Mouse (Mus musculus) ovary, adult 18-20 months (tissue): ENCODE measurements around the gene Shroom2.
"Not testable (repeated sequence)": the region's sequence is repeated elsewhere in the genome, so short reads cannot be mapped to it uniquely, and the experiment has no call there.

Experiments
- DNase-seq: peaks from one replicate; pipeline ENCODE4 v3.0.0; 2022; ENCODE audit warnings: low spot score, mixed read lengths

The Shroom2 gene

DNA sequence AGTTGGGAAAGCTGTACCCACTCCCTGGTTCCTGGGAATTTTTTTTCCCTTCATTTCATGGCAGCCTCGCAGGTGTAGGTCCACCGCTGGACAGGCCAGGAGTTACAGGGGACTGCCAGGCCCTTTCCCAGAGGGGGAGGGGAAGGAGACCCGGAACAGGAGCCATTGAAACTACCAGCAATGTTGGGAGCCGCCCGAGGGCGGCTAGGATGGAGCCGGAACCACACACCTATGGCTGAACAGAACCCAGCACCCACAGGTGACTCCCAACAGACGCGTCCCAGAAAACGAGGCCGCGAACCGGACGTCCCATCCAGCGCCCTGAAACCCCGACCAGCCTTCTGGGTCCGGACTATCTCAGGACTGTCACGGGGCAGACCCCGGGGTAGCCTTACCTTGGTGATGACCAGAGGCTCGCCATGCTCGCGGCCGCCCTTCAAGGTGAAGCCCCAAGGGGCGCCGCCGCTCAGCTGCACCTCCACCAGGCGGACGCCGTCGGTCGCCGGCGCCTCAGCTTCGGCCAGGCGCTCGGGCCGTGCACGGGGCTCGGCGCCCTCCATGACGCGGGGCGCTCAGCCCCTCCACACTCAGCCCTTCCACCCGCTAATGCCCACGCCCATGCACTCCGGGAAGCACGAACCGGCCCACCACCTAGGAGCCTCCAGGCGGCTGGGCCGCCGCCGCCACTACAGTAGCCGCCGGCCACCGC, at the start of gene Shroom2:
Gene Shroom2, minus strand, starts transcription at position 575 of the 709 bp plus-strand sequence.
- no peak for DNase-seq

- DNase-seq, result no peak
Observed at GRCm38 (mm10) chrX:152818996-152819395, 49.7 kb upstream of the Shroom2 start.

GRCm38 (mm10) chrX:152813339-152813738, 44.1 kb upstream of the Shroom2 start:
- no peak for DNase-seq

- DNase-seq, result no peak
Observed at GRCm38 (mm10) chrX:152805317-152805716, 36.1 kb upstream of the Shroom2 start.

DNA sequence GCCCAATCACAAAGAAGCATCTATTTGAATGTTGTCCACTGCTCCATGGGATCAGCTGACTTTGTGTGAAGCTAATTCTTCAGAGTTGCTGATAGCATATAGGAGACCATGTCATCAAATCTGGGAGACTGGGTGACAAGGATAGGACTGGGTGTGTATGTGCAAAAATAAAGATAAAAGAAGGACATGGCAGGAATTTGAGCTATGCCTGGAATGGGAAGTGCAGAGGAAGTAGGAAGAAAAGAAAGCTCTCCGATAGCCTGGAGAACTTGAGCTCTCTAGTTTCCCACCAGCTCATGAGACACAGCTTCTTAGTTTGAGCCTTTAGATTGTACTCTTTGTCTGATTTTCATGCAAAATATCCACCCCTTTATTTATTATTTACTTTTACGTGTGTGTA, 19.3 kb upstream of the Shroom2 start:
- no peak for DNase-seq

DNA sequence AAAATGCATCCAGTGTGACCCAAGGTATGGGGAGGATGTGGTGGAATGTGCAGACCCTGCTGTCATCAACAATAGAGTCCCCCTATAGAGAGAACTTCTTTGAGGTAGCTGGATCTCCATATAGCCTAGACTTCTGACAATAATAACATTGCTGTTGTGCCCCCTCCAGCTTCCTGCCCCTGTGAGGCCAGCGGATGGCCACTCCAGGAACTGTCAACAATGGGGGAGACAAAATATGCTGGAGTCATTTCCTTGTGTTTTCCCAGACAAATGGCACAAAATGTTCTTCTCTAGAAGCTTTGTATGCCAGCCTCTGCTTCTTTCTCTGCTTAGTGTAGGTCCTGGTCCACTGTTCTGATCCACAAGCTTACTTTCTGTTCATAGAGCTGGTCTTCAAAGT, 18.9 kb upstream of the Shroom2 start:
- no peak for DNase-seq

DNA sequence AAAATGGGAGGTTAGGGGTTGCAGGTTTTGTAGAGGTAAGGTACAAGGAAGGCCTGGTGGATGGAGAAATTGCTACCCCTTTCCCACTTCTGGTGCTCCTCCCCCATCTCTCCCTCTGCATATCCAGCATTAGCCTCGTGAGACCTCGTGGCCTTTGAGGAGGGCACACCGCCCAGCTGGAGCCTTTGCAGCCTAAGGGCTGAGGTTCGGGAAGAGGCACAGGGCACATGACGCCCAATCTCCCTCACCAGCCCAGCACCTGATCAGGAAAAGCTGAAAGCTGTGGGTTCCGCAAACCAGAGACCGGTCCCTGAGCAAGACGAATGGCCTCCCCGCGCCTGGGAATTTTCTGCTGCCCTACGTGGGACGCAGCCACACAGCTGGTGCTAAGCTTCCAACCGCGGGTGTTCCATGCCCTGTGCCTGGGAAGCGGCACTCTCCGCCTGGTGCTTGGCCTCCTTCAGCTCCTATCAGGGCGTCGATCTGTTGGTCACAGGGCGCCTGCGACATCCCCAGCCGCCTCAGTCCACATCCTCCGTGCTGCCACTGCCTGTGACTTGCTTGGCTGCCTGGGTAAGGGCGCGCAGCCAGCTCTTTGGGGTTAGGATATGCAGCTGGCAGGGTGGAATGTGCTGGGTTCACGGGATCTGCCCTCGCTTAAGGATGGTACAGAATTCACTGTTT, 12.6 kb upstream of the Shroom2 start, which contains the start of gene Gpr143:
Gene Gpr143, plus strand, starts transcription at position 202 of the 684 bp plus-strand sequence.
- no peak for DNase-seq

- peak; percentile 61 for DNase-seq
Observed at GRCm38 (mm10) chrX:152769600-152770157, 414 bp upstream of the Shroom2 start.

GRCm38 (mm10) chrX:152764171-152764570, 5.1 kb downstream of the Shroom2 start:
- DNase-seq, result no peak

DNA sequence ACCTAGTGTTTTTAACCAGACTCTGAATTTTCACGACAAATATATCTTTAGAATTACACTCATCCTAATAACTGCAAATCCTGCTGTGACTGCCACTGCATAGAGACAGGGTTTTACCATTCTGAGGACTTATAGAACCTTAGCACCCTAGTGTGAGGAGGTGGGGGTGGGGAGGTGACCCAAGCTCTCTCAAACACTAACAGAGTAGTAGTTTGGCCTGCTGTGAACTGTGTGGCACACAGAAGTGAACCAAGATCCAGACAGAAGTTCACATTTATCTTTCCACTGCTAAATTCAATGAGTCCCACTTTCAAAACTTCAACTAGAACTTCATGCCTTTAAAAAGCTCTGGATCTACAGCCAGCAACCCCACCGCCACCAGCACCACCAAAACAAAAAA, 6.4 kb downstream of the Shroom2 start:
- no peak for DNase-seq

GRCm38 (mm10) chrX:152762437-152762836, 6.8 kb downstream of the Shroom2 start:
- no peak for DNase-seq

- DNase-seq, result no peak
Observed at GRCm38 (mm10) chrX:152756293-152756692, 13.0 kb downstream of the Shroom2 start.

DNA sequence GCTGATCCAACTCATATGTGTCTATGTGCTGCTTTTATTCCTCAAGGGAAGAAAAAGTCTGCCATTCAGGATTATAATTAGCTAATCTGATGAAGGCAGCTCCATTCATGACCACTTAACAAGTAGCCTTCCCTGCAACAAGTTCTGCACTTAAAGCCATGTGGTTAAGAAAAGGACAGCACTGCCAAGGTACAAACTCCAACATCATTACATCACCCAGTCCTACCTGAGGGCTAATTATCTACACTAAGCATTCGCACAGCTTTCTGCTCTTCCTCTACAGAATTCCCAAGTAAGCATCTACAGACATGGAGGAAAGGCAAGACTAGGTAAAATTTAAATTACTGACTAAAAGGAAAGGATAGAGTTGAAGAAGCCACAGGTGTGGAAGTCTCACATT, 13.4 kb downstream of the Shroom2 start:
- DNase-seq, result no peak

- DNase-seq, result no peak
Observed at GRCm38 (mm10) chrX:152745925-152746324, 23.3 kb downstream of the Shroom2 start.

- DNase-seq, result no peak
Observed at GRCm38 (mm10) chrX:152743642-152744041, 25.6 kb downstream of the Shroom2 start.

GRCm38 (mm10) chrX:152738759-152739368, 30.4 kb downstream of the Shroom2 start:
- no peak for DNase-seq

DNA sequence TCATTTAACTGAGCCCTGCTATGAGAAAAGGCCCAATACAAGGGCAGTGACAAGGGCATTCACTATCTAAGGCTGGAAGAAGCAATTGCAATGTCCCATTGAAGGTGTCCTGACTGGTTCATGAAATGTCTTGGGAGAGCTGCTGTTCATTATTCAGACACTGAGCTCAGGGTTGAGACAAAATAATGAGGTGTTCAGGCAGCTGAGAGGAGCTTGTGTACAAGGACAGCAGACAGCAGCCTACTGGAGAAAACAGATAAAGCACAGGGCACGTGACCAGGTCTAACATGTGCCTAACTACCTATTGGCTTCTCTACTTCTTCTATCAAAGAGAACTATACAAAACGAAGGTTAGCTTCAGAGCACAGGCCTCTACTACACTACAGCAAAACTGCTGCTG, 31.1 kb downstream of the Shroom2 start:
- no peak for DNase-seq

DNA sequence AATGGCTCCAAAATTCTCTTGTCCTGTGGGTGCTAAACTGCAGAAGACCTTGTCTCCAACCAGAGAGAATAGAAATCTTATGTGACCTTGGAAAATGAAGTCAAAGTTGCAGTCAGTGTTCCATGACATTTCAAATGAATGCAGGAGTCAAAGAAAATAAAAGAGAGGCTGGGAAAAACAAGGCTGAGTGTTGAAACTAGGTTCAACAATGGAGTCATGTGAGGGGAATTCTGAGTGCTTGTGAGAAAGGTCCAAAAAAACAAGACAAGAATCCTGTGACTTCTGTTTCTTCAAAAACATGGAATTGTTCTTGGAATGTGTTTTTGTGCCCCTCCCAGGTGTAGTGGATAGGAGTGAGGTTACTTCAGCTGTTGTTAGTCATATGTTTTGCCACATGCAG, 34.0 kb downstream of the Shroom2 start:
- no peak for DNase-seq

DNA sequence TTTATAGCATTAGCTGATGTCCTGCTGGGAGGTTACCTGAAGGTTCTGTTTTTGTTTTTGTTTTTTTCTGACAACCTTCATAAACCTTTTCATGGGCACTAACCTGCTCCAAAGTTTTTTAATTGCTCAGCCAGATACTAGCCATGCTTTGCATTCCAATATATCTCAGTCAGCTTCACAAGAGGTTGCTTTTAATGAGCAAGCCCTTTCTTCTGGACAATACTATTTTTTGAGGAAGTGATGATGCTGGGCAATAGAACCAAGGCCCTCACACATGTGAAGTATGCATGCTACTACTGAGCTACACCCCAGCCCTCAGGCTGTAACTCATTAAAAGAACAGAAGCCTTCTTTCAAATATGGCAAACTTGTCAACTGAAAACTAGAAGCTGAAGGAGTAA, 52.6 kb downstream of the Shroom2 start:
- DNase-seq, result no peak

GRCm38 (mm10) chrX:152710715-152711114, 58.5 kb downstream of the Shroom2 start:
- not testable (repeated sequence) for DNase-seq

DNA sequence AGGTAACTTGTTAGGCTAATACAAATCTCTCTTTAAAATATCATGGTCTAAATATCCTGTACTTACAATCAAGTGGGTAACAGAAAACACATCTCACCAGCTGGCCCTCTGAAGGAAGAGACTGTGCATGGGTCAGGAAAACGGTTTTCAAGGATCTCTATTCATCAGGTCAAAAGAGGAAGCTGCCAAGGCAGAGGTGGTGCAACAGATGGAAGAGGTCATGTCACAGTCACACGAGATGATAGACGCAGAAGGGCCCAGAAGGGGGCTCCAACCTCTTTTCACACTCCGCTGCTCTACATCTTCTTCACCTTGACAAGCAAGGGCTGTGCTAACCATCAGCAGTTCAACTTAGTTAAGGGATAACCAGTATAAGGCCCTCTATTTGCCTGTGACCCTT, 60.9 kb downstream of the Shroom2 start:
- no peak for DNase-seq

DNA sequence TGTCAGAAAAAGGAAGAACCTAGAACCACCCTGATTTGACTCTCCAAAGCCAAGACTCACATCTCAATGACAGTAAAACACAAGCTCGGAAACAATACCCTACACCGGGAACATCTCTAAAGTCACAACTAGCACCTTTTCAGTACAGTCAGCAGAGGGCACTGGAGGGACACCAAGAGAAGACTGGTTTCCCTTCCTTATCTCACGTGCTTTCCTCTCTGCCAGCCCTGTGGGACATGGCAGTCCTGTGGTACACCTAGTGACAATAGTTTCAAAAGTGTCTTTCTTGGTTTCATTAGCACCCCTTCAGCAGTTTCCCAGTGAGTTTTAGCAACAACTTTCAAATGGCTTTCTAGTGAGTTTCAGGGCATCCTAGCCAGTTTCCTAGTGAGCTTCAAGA, 63.9 kb downstream of the Shroom2 start:
- DNase-seq, result no peak

DNA sequence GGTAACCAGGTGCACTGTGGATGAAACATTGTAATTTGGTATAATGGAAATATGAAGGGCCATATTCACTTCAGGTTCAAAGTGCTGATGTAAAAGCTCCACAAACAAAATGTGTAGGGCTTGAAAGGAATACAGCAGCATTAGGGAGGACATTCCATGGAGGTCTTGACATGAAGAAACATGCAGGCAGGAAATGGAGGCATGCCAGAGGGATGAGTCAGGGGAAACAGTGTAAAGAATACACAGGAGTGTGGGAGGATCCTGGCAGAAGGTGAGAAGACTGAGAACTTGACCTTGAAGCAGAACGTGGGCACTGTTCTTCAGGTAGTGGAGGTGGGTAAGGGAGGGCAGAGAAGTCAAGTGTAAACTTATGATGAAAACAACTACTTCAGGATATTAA, 65.6 kb downstream of the Shroom2 start:
- DNase-seq, result peak; percentile 10
